Mouse (Mus musculus): ENCODE measurements around the gene Ptprm. TPM values are rescaled to one million over a fixed set of nuclear protein-coding genes. Genes with fewer than 3 reads are reported as not detected.

Gene Ptprm
- polyA plus RNA-seq, 2 experiments = 15.8 to 21.8 TPM

GRCm38 (mm10) chr17:66729979-66730378 lies 624.3 kb downstream of the Ptprm start:
- Histone ChIP-seq H3K4me1 (ENCODE audit: control insufficient read depth, insufficient read depth, low read length) (no peaks in the 10 kb centered on the region), H3K4me3 (replicated peaks; ENCODE audit: low read length) (no peak overlapping the region), H3K9me3 (ENCODE audit: control insufficient read depth, low read length) (no peaks in the 10 kb centered on the region), H3K27ac (replicated peaks; ENCODE audit: low read depth, low read length) (no peak overlapping the region), H3K9ac (ENCODE audit: low read depth, low read length, severe bottlenecking) (no peak overlapping the region), H3K27me3 (ENCODE audit: control insufficient read depth, insufficient read depth, low read length) (no peaks in the 10 kb centered on the region), H3K4me2 (replicated peaks; ENCODE audit: low read depth, low read length, severe bottlenecking) (no peak overlapping the region), H3K36me3 (ENCODE audit: control insufficient read depth, insufficient read depth, low read length) (no peaks in the 10 kb centered on the region)
- ATAC-seq (ENCODE audit: low FRiP score, low read depth) = no peak
- 48% methylated on average over 6 of the region's 6 CpGs for WGBS
- TF ChIP-seq POLR2A (IDR thresholded peaks at IDR 0.05; ENCODE audit: borderline replicate concordance, extremely low read depth, insufficient read depth, insufficient read length) = no peak
- no peak for DNase-seq (ENCODE audit: low spot score)

GRCm38 (mm10) chr17:66720992-66721351 lies 633.3 kb downstream of the Ptprm start:
- ATAC-seq (ENCODE audit: low FRiP score, low read depth) (no peak), DNase-seq (ENCODE audit: low spot score) (no peak)
- Histone ChIP-seq H3K36me3 (ENCODE audit: control insufficient read depth, insufficient read depth, low read length) (no peaks in the 10 kb centered on the region), H3K4me3 (replicated peaks; ENCODE audit: low read length) (no peak overlapping the region), H3K4me1 (ENCODE audit: control insufficient read depth, insufficient read depth, low read length) (no peaks in the 10 kb centered on the region), H3K9ac (ENCODE audit: low read depth, low read length, severe bottlenecking) (no peak overlapping the region), H3K27me3 (ENCODE audit: control insufficient read depth, insufficient read depth, low read length) (no peaks in the 10 kb centered on the region), H3K9me3 (ENCODE audit: control insufficient read depth, low read length) (no peaks in the 10 kb centered on the region), H3K27ac (replicated peaks; ENCODE audit: low read depth, low read length) (no peak overlapping the region), H3K4me2 (replicated peaks; ENCODE audit: low read depth, low read length, severe bottlenecking) (no peak overlapping the region)
- no peak for TF ChIP-seq POLR2A (IDR thresholded peaks at IDR 0.05; ENCODE audit: borderline replicate concordance, extremely low read depth, insufficient read depth, insufficient read length)
- WGBS = 44% methylated on average over 9 of the region's 9 CpGs

- no peak for TF ChIP-seq POLR2A (IDR thresholded peaks at IDR 0.05; ENCODE audit: borderline replicate concordance, extremely low read depth, insufficient read depth, insufficient read length)
- Histone ChIP-seq H3K27me3 (ENCODE audit: control insufficient read depth, insufficient read depth, low read length) (no peaks in the 10 kb centered on the region), H3K27ac (replicated peaks; ENCODE audit: low read depth, low read length) (no peak overlapping the region), H3K36me3 (ENCODE audit: control insufficient read depth, insufficient read depth, low read length) (no peaks in the 10 kb centered on the region), H3K4me1 (ENCODE audit: control insufficient read depth, insufficient read depth, low read length) (no peaks in the 10 kb centered on the region), H3K9me3 (ENCODE audit: control insufficient read depth, low read length) (no peaks in the 10 kb centered on the region), H3K9ac (ENCODE audit: low read depth, low read length, severe bottlenecking) (no peak overlapping the region), H3K4me2 (replicated peaks; ENCODE audit: low read depth, low read length, severe bottlenecking) (no peak overlapping the region), H3K4me3 (replicated peaks; ENCODE audit: low read length) (no peak overlapping the region)
- no peak for DNase-seq (ENCODE audit: low spot score)
- WGBS = 29% methylated on average over 11 of the region's 11 CpGs
- ATAC-seq (ENCODE audit: low FRiP score, low read depth) = no peak
These were observed 633.9 kb downstream of the Ptprm start for GRCm38 (mm10) chr17:66720200-66720991.

- WGBS = 89% methylated on average over 9 of the region's 9 CpGs
- Histone ChIP-seq H3K27ac (replicated peaks; ENCODE audit: low read depth, low read length) (no peak overlapping the region), H3K4me3 (replicated peaks; ENCODE audit: low read length) (no peak overlapping the region), H3K4me1 (ENCODE audit: control insufficient read depth, insufficient read depth, low read length) (peaks cover 9% of the 10 kb centered on the region), H3K9ac (ENCODE audit: low read depth, low read length, severe bottlenecking) (no peak overlapping the region), H3K27me3 (ENCODE audit: control insufficient read depth, insufficient read depth, low read length) (no peaks in the 10 kb centered on the region), H3K4me2 (replicated peaks; ENCODE audit: low read depth, low read length, severe bottlenecking) (no peak overlapping the region), H3K36me3 (ENCODE audit: control insufficient read depth, insufficient read depth, low read length) (no peaks in the 10 kb centered on the region), H3K9me3 (ENCODE audit: control insufficient read depth, low read length) (no peaks in the 10 kb centered on the region)
- DNase-seq (ENCODE audit: low spot score) (no peak), ATAC-seq (ENCODE audit: low FRiP score, low read depth) (no peak)
- TF ChIP-seq POLR2A (IDR thresholded peaks at IDR 0.05; ENCODE audit: borderline replicate concordance, extremely low read depth, insufficient read depth, insufficient read length) = no peak
These were observed 641.6 kb downstream of the Ptprm start for GRCm38 (mm10) chr17:66712456-66713205.

GRCm38 (mm10) chr17:66711221-66712016 lies 642.8 kb downstream of the Ptprm start:
- no peaks in the 10 kb centered on the region for H3K9me3 ChIP-seq (ENCODE audit: control insufficient read depth, low read length)
- peaks cover 9% of the 10 kb centered on the region for H3K4me1 ChIP-seq (ENCODE audit: control insufficient read depth, insufficient read depth, low read length)
- ATAC-seq (ENCODE audit: low FRiP score, low read depth) = no peak
- no peak overlapping the region for H3K27ac ChIP-seq (replicated peaks; ENCODE audit: low read depth, low read length)
- TF ChIP-seq POLR2A (IDR thresholded peaks at IDR 0.05; ENCODE audit: borderline replicate concordance, extremely low read depth, insufficient read depth, insufficient read length) = no peak
- H3K27me3 ChIP-seq (ENCODE audit: control insufficient read depth, insufficient read depth, low read length) = no peaks in the 10 kb centered on the region
- no peaks in the 10 kb centered on the region for H3K36me3 ChIP-seq (ENCODE audit: control insufficient read depth, insufficient read depth, low read length)
- H3K4me3 ChIP-seq (replicated peaks; ENCODE audit: low read length) = no peak overlapping the region
- no peak for DNase-seq (ENCODE audit: low spot score)
- no peak overlapping the region for H3K4me2 ChIP-seq (replicated peaks; ENCODE audit: low read depth, low read length, severe bottlenecking)
- WGBS = 64% methylated on average over 6 of the region's 6 CpGs
- no peak overlapping the region for H3K9ac ChIP-seq (ENCODE audit: low read depth, low read length, severe bottlenecking)

Data from limb, embryonic 14.5 days (tissue).